Mouse (Mus musculus): ENCODE results near the gene 5330417H12Rik. TPM values are rescaled to one million over a fixed set of nuclear protein-coding genes. Genes with fewer than 3 reads are reported as not detected.
A peak's percentile ranks its signal among the peaks of the same experiment; 100 is the strongest.

The 5330417H12Rik gene
- polyA plus RNA-seq, 1 experiment from 2014 or later = not detected

GRCm38 (mm10) chr7:107610880-107611279 lies 14.1 kb downstream of the 5330417H12Rik start:
- Histone ChIP-seq H3K9me3 (replicated peaks; ENCODE audit: control insufficient read depth, low read length) (no peaks in the 10 kb centered on the region), H3K36me3 (ENCODE audit: control insufficient read depth, insufficient read depth) (no peaks in the 10 kb centered on the region), H3K9ac (ENCODE audit: low read depth, low read length) (no peak overlapping the region), H3K4me2 (ENCODE audit: low read depth, low read length) (no peak overlapping the region), H3K27me3 (ENCODE audit: control insufficient read depth, insufficient read depth, low read depth, low read length) (no peaks in the 10 kb centered on the region), H3K4me3 (ENCODE audit: low read depth, low read length) (no peak overlapping the region), H3K27ac (ENCODE audit: low read length) (no peak overlapping the region), H3K4me1 (ENCODE audit: control insufficient read depth, low read depth, low read length) (no peaks in the 10 kb centered on the region)
- 54% methylated on average over 5 of the region's 5 CpGs for WGBS (ENCODE audit: insufficient replicate concordance)
- no peak for ATAC-seq (ENCODE audit: low read depth)

GRCm38 (mm10) chr7:107609622-107610255 lies 15.2 kb downstream of the 5330417H12Rik start:
- Histone ChIP-seq H3K9ac (ENCODE audit: low read depth, low read length) (no peak overlapping the region), H3K9me3 (replicated peaks; ENCODE audit: control insufficient read depth, low read length) (no peaks in the 10 kb centered on the region), H3K36me3 (ENCODE audit: control insufficient read depth, insufficient read depth) (no peaks in the 10 kb centered on the region), H3K27me3 (ENCODE audit: control insufficient read depth, insufficient read depth, low read depth, low read length) (no peaks in the 10 kb centered on the region), H3K4me3 (ENCODE audit: low read depth, low read length) (no peak overlapping the region), H3K4me1 (ENCODE audit: control insufficient read depth, low read depth, low read length) (no peaks in the 10 kb centered on the region), H3K4me2 (ENCODE audit: low read depth, low read length) (no peak overlapping the region), H3K27ac (ENCODE audit: low read length) (no peak overlapping the region)
- no peak for ATAC-seq (ENCODE audit: low read depth)
- 59% methylated on average over 2 of the region's 2 CpGs for WGBS (ENCODE audit: insufficient replicate concordance)

- no peaks in the 10 kb centered on the region for H3K9me3 ChIP-seq (replicated peaks; ENCODE audit: control insufficient read depth, low read length)
- no peak overlapping the region for H3K27ac ChIP-seq (ENCODE audit: low read length)
- no peak for ATAC-seq (ENCODE audit: low read depth)
- no peaks in the 10 kb centered on the region for H3K27me3 ChIP-seq (ENCODE audit: control insufficient read depth, insufficient read depth, low read depth, low read length)
- 53% methylated on average over 1 of the region's 1 CpGs for WGBS (ENCODE audit: insufficient replicate concordance)
- no peaks in the 10 kb centered on the region for H3K36me3 ChIP-seq (ENCODE audit: control insufficient read depth, insufficient read depth)
- H3K4me3 ChIP-seq (ENCODE audit: low read depth, low read length) = no peak overlapping the region
- H3K4me1 ChIP-seq (ENCODE audit: control insufficient read depth, low read depth, low read length) = no peaks in the 10 kb centered on the region
- no peak overlapping the region for H3K4me2 ChIP-seq (ENCODE audit: low read depth, low read length)
- H3K9ac ChIP-seq (ENCODE audit: low read depth, low read length) = no peak overlapping the region
Observed at GRCm38 (mm10) chr7:107607766-107608165, 17.2 kb downstream of the 5330417H12Rik start.

GRCm38 (mm10) chr7:107602913-107603312 lies 22.0 kb downstream of the 5330417H12Rik start:
- H3K27me3 ChIP-seq (ENCODE audit: control insufficient read depth, insufficient read depth, low read depth, low read length) = no peaks in the 10 kb centered on the region
- H3K4me1 ChIP-seq (ENCODE audit: control insufficient read depth, low read depth, low read length) = no peaks in the 10 kb centered on the region
- H3K9me3 ChIP-seq (replicated peaks; ENCODE audit: control insufficient read depth, low read length) = no peaks in the 10 kb centered on the region
- H3K4me3 ChIP-seq (ENCODE audit: low read depth, low read length) = no peak overlapping the region
- no peak overlapping the region for H3K27ac ChIP-seq (ENCODE audit: low read length)
- no peaks in the 10 kb centered on the region for H3K36me3 ChIP-seq (ENCODE audit: control insufficient read depth, insufficient read depth)
- 70% methylated on average over 6 of the region's 6 CpGs for WGBS (ENCODE audit: insufficient replicate concordance)
- H3K4me2 ChIP-seq (ENCODE audit: low read depth, low read length) = no peak overlapping the region
- H3K9ac ChIP-seq (ENCODE audit: low read depth, low read length) = no peak overlapping the region
- ATAC-seq (ENCODE audit: low read depth) = no peak

- Histone ChIP-seq H3K9me3 (replicated peaks; ENCODE audit: control insufficient read depth, low read length) (no peaks in the 10 kb centered on the region), H3K4me3 (ENCODE audit: low read depth, low read length) (no peak overlapping the region), H3K4me1 (ENCODE audit: control insufficient read depth, low read depth, low read length) (no peaks in the 10 kb centered on the region), H3K27ac (ENCODE audit: low read length) (no peak overlapping the region), H3K27me3 (ENCODE audit: control insufficient read depth, insufficient read depth, low read depth, low read length) (no peaks in the 10 kb centered on the region), H3K9ac (ENCODE audit: low read depth, low read length) (no peak overlapping the region), H3K36me3 (ENCODE audit: control insufficient read depth, insufficient read depth) (no peaks in the 10 kb centered on the region), H3K4me2 (ENCODE audit: low read depth, low read length) (no peak overlapping the region)
- no peak for ATAC-seq (ENCODE audit: low read depth)
- 54% methylated on average over 4 of the region's 4 CpGs for WGBS (ENCODE audit: insufficient replicate concordance)
Observed at GRCm38 (mm10) chr7:107602505-107602904, 22.5 kb downstream of the 5330417H12Rik start.

GRCm38 (mm10) chr7:107600651-107601050 lies 24.3 kb downstream of the 5330417H12Rik start:
- Histone ChIP-seq H3K27ac (ENCODE audit: low read length) (no peak overlapping the region), H3K4me1 (ENCODE audit: control insufficient read depth, low read depth, low read length) (no peaks in the 10 kb centered on the region), H3K36me3 (ENCODE audit: control insufficient read depth, insufficient read depth) (no peaks in the 10 kb centered on the region), H3K9ac (ENCODE audit: low read depth, low read length) (no peak overlapping the region), H3K4me3 (ENCODE audit: low read depth, low read length) (no peak overlapping the region), H3K27me3 (ENCODE audit: control insufficient read depth, insufficient read depth, low read depth, low read length) (no peaks in the 10 kb centered on the region), H3K9me3 (replicated peaks; ENCODE audit: control insufficient read depth, low read length) (no peaks in the 10 kb centered on the region), H3K4me2 (ENCODE audit: low read depth, low read length) (no peak overlapping the region)
- no peak for ATAC-seq (ENCODE audit: low read depth)
- 57% methylated on average over 5 of the region's 5 CpGs for WGBS (ENCODE audit: insufficient replicate concordance)

GRCm38 (mm10) chr7:107597956-107598355 lies 27.0 kb downstream of the 5330417H12Rik start:
- WGBS (ENCODE audit: insufficient replicate concordance) = 64% methylated on average over 3 of the region's 3 CpGs
- no peak for ATAC-seq (ENCODE audit: low read depth)

GRCm38 (mm10) chr7:107596753-107597152 lies 28.2 kb downstream of the 5330417H12Rik start:
- H3K4me3 ChIP-seq (ENCODE audit: low read depth, low read length) = peak overlapping the region; percentile 6; the same call in 1 of the 2 replicates
- peak overlapping the region; percentile 42 for H3K27ac ChIP-seq (ENCODE audit: low read length)
- no peak overlapping the region for H3K9ac ChIP-seq (ENCODE audit: low read depth, low read length)
- peak overlapping the region; percentile 36; the same call in 1 of the 2 replicates for H3K4me2 ChIP-seq (ENCODE audit: low read depth, low read length)
- no peak for ATAC-seq (ENCODE audit: low read depth)
- H3K9me3 ChIP-seq (replicated peaks; ENCODE audit: control insufficient read depth, low read length) = no peaks in the 10 kb centered on the region
- no peaks in the 10 kb centered on the region for H3K27me3 ChIP-seq (ENCODE audit: control insufficient read depth, insufficient read depth, low read depth, low read length)
- no peaks in the 10 kb centered on the region; the same call in 1 of the 2 replicates for H3K4me1 ChIP-seq (ENCODE audit: control insufficient read depth, low read depth, low read length)
- H3K36me3 ChIP-seq (ENCODE audit: control insufficient read depth, insufficient read depth) = no peaks in the 10 kb centered on the region

More at GRCm38 (mm10) chr7:107597956-107598355, 27.0 kb downstream of the 5330417H12Rik start:
- Histone ChIP-seq H3K36me3 (ENCODE audit: control insufficient read depth, insufficient read depth) (no peaks in the 10 kb centered on the region), H3K4me1 (ENCODE audit: control insufficient read depth, low read depth, low read length) (no peaks in the 10 kb centered on the region; the same call in 1 of the 2 replicates), H3K27ac (ENCODE audit: low read length) (no peak overlapping the region), H3K4me3 (ENCODE audit: low read depth, low read length) (no peak overlapping the region), H3K9ac (ENCODE audit: low read depth, low read length) (no peak overlapping the region), H3K9me3 (replicated peaks; ENCODE audit: control insufficient read depth, low read length) (no peaks in the 10 kb centered on the region), H3K27me3 (ENCODE audit: control insufficient read depth, insufficient read depth, low read depth, low read length) (no peaks in the 10 kb centered on the region), H3K4me2 (ENCODE audit: low read depth, low read length) (no peak overlapping the region)

GRCm38 (mm10) chr7:107595426-107595825 lies 29.5 kb downstream of the 5330417H12Rik start:
- Histone ChIP-seq H3K27me3 (ENCODE audit: control insufficient read depth, insufficient read depth, low read depth, low read length) (no peaks in the 10 kb centered on the region), H3K4me2 (ENCODE audit: low read depth, low read length) (peak overlapping the region; percentile 70), H3K36me3 (ENCODE audit: control insufficient read depth, insufficient read depth) (no peaks in the 10 kb centered on the region), H3K27ac (ENCODE audit: low read length) (peak overlapping the region; percentile 37), H3K4me3 (ENCODE audit: low read depth, low read length) (peak overlapping the region; percentile 62), H3K4me1 (ENCODE audit: control insufficient read depth, low read depth, low read length) (no peaks in the 10 kb centered on the region; the same call in 1 of the 2 replicates), H3K9ac (ENCODE audit: low read depth, low read length) (peak overlapping the region; percentile 39), H3K9me3 (replicated peaks; ENCODE audit: control insufficient read depth, low read length) (no peaks in the 10 kb centered on the region)
- ATAC-seq (ENCODE audit: low read depth) = no peak
- WGBS (ENCODE audit: insufficient replicate concordance) = 13% methylated on average over 13 of the region's 13 CpGs
